Mouse (Mus musculus) embryonic fibroblast, embryonic 13.5 days (primary cell): ENCODE measurements around the gene Fstl4. TPM values are rescaled to one million over a fixed set of nuclear protein-coding genes. Genes with fewer than 3 reads are reported as not detected.

Source experiments
- H3K27ac ChIP-seq: 2 replicates; pipeline ENCODE4 v1.5.1; 2012; ENCODE audit warnings: low read length, control low read depth, inconsistent platforms; ENCODE audit not compliant: insufficient read depth
- H3K4me1 ChIP-seq: 2 replicates; pipeline ENCODE4 v1.6.1; 2011; ENCODE audit warnings: low read length; ENCODE audit not compliant: control insufficient read depth, insufficient read depth
- H3K4me3 ChIP-seq: 2 replicates; pipeline ENCODE4 v1.5.1; 2011; ENCODE audit warnings: mild to moderate bottlenecking, control low read depth, low read length; ENCODE audit not compliant: insufficient read depth
- CTCF ChIP-seq: IDR thresholded peaks from 2 replicates; pipeline ENCODE4 v1.5.1; 2011; ENCODE audit warnings: mild to moderate bottlenecking, control low read depth, low read length, moderate library complexity, borderline replicate concordance; ENCODE audit not compliant: insufficient read depth
- POLR2A ChIP-seq: IDR thresholded peaks from 2 replicates; pipeline ENCODE4 v1.6.1; 2011; ENCODE audit warnings: low read depth, mild to moderate bottlenecking, control low read depth, low read length, moderate library complexity
- polyA plus RNA-seq: library from polyadenylated mRNA; stranded (reverse); fragments of >200 nt; gene quantifications from 2 replicates; pipeline ENCODE4 v1.2.4, GENCODE M21; 2011; ENCODE audit warnings: low read depth; ENCODE audit not compliant: missing spikeins, insufficient read length

Gene Fstl4
- polyA plus RNA-seq, 1 experiment: 0.74 TPM

- no peaks in the 10 kb centered on the region for H3K4me1 ChIP-seq
- no peak for TF ChIP-seq CTCF
- H3K4me3 ChIP-seq: no peak overlapping the region
- no peak overlapping the region for H3K27ac ChIP-seq
Observed at GRCm38 (mm10) chr11:53116356-53116755, 351.9 kb downstream of the Fstl4 start.

DNA sequence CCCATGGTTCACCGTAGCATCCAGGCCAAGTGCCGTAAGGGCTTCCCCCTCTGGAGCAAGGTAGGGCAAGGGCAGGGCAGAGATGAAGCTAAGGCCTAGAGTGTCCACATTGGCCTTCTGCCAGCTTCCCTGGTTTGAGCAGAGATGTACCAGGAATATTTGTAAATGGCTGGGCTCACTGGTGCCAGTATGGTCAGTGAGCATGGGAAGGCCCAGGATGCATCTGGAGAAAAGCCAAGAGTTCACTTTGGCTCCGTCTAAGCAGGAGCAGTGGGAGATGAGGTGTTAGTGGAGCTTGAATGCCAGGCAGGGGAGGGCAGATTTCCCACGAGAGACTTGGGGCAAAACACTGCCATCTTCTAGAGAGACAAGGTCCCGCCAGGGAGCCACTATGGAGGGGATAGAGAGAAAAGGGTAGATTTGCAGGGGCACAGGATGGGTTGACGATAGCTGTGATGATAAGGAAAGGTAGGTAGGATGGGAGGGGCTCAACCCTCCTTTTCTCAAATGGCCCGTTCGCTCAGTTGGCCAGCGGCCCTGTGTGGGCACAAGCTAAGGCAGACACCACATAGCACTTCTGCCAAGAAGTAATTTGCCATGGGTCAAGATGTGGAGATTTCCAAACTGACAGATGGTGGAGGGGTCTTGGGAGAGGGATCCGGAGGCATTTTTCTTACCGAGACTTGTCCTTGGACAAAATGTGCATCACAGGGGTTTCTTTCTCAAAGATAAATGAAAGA lies 354.0 kb downstream of the Fstl4 start:
- H3K27ac ChIP-seq: no peak overlapping the region
- TF ChIP-seq POLR2A (no peak), CTCF (no peak)
- no peak overlapping the region for H3K4me3 ChIP-seq
- no peaks in the 10 kb centered on the region for H3K4me1 ChIP-seq

DNA sequence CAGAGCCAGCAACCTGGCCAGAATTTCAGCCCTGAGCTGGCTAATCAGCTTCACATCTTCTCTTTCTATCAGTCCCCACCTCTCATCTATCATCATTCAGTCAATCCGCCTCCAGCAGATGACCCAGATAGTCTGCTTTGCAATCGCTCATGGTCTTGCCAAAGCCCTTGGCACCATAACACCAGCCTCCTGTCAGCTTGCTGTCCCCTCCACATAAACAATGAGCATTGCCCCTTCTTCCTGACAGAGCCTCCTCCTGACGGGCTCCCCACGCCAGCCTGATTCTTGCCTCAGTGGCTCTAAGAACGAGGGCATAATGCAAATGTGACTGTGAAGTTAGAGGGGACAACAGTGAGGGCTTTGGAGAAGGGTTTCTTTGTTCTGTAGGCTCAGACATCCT lies 355.5 kb downstream of the Fstl4 start:
- Histone ChIP-seq H3K27ac (no peak overlapping the region), H3K4me3 (no peak overlapping the region), H3K4me1 (no peaks in the 10 kb centered on the region)
- TF ChIP-seq CTCF: no peak
- no peak for TF ChIP-seq POLR2A

- Histone ChIP-seq H3K27ac (no peak overlapping the region), H3K4me1 (no peaks in the 10 kb centered on the region), H3K4me3 (no peak overlapping the region)
- TF ChIP-seq POLR2A (no peak), CTCF (no peak)
Observed at GRCm38 (mm10) chr11:53121208-53121607, 356.8 kb downstream of the Fstl4 start.

DNA sequence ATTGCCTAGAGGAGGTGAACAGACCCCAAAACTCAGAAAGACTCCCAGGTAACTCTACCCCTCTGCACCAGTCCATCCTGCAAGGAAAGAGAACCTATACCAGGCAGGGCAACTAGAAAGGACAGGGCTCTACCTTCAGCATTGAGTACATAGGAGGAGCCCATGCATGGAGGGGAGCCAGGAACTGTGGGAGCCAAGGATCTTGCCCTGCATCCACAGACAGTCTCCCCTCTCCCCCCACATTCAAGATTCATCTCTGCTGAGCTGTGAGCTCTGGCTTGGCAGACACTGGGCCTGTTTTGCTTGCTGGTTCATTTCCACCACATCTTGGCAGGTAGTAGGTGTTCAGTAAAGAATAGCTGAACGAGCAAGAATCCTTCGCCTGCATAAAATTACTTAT lies 360.4 kb downstream of the Fstl4 start:
- TF ChIP-seq CTCF: no peak
- TF ChIP-seq POLR2A: no peak
- no peak overlapping the region for H3K27ac ChIP-seq
- H3K4me3 ChIP-seq: no peak overlapping the region
- no peaks in the 10 kb centered on the region for H3K4me1 ChIP-seq

DNA sequence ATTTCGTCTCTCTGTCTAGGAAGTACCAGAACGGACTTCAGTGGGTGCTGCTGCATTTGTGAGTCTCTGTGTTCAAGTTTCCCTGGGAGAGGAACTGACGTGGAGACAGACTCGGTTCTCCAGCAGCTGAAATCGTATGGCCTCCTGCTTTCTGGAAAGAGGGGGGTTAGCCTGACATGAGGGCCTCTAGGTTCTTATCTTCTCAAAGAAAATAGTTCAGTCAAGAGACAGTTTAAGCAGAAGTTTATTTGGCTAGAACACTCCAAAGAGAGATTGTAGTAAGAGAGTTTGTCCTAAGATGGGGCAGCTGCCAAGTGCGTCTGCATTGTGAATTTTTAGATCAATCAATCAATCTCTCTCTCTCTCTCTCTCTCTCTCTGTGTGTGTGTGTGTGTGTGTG lies 362.2 kb downstream of the Fstl4 start:
- H3K4me1 ChIP-seq: no peaks in the 10 kb centered on the region
- TF ChIP-seq CTCF (no peak), POLR2A (no peak)

GRCm38 (mm10) chr11:53128661-53129060 lies 364.2 kb downstream of the Fstl4 start:
- no peak overlapping the region for H3K4me3 ChIP-seq
- TF ChIP-seq POLR2A (no peak), CTCF (no peak)

More for the DNA sequence above, 362.2 kb downstream of the Fstl4 start:
- no peak overlapping the region for H3K27ac ChIP-seq
- no peak overlapping the region for H3K4me3 ChIP-seq

DNA sequence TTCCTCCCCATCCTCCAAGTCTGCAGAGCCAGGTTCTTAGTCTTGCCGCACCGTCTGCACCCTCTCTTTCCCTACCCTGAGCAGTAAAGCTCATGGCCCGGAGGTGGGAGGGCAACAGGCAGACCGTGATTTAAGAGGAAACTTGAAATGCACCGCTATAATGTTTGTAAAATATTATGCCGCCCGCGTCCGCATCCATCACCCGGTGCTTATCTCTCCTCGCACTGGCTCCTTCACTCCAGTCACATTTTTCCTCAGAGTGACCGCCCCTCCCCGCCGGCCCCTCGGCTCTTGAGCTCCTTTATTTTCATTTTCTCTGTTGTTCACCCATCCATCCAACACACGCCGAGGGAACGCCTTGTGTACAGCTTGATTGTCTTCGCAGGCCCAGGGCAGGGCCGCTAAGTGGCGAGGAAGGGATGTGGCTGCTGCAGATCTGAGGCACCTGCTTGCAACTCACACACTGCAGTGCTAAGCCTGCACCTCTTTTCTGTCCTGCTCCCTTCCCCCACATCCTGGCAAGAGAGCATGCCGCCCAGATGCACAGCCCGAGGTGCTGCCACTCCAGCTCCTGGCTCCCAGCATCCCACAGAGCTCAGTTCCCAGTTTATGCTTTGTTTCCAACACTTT lies 368.1 kb downstream of the Fstl4 start:
- TF ChIP-seq POLR2A (no peak), CTCF (no peak)
- no peak overlapping the region for H3K4me3 ChIP-seq
- H3K27ac ChIP-seq: no peak overlapping the region
- no peaks in the 10 kb centered on the region for H3K4me1 ChIP-seq

More at GRCm38 (mm10) chr11:53128661-53129060, 364.2 kb downstream of the Fstl4 start:
- no peak overlapping the region for H3K27ac ChIP-seq
- no peaks in the 10 kb centered on the region for H3K4me1 ChIP-seq

DNA sequence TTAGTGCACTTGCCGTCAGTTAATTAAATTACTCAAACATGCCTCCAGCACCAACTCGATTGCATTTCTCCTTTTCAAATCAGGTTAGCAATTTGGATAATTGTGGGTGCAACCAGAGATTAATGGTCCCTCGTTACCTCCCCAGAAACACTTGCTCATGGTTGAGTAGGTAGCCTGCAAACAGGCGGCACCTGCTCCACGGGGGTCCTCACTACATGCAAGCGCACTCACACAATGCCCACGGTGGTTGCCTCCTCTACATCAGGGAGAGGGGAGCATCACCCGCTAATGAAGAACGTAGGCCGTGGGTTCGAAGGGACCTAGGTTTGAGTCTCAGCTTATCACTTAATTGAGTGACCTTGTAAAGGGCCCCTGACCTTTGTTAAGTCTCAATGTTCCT lies 371.9 kb downstream of the Fstl4 start:
- Histone ChIP-seq H3K27ac (no peak overlapping the region), H3K4me3 (no peak overlapping the region), H3K4me1 (no peaks in the 10 kb centered on the region)
- no peak for TF ChIP-seq CTCF
- no peak for TF ChIP-seq POLR2A

DNA sequence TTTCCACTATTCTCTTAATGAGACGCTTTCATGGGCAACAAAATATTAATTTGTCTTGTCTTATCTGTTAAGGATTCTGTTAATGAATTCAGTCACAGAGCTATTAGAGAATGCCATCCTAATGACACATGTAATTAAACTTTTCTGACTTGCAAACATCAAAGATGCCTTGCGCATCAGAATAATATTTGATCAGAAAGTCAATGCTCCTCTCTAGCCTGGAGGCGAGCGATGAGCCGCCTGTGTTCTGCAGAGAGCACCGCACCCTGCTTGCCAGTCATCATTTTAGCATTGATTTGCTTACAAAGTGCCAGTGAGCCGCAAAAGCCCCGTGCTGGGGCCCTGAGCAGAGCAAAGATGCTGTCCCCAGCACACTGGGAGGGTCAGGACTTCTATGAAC lies 372.9 kb downstream of the Fstl4 start:
- TF ChIP-seq POLR2A (no peak), CTCF (no peak)
- no peaks in the 10 kb centered on the region for H3K4me1 ChIP-seq
- H3K4me3 ChIP-seq: no peak overlapping the region
- H3K27ac ChIP-seq: no peak overlapping the region
